Mouse (Mus musculus): Measurements from ENCODE around the gene Tdrd5. TPM values are rescaled to one million over a fixed set of nuclear protein-coding genes. Genes with fewer than 3 reads are reported as not detected.

Tdrd5 gene
- polyA plus RNA-seq, 1 experiment from 2014 or later: 0.41 TPM

- Histone ChIP-seq H3K36me3 (ENCODE audit: control insufficient read depth, insufficient read depth) (no peaks in the 10 kb centered on the region), H3K27ac (ENCODE audit: low read length) (no peak overlapping the region), H3K9me3 (ENCODE audit: control insufficient read depth, low read length) (no peaks in the 10 kb centered on the region), H3K4me3 (replicated peaks; ENCODE audit: low read length) (no peak overlapping the region), H3K27me3 (replicated peaks; ENCODE audit: control insufficient read depth, insufficient read depth, low read length) (no peaks in the 10 kb centered on the region), H3K4me2 (ENCODE audit: low read length) (no peak overlapping the region), H3K4me1 (replicated peaks; ENCODE audit: control insufficient read depth, insufficient read depth, low read length) (no peaks in the 10 kb centered on the region), H3K9ac (replicated peaks; ENCODE audit: low read depth, low read length) (no peak overlapping the region)
- WGBS: 85% methylated on average over 6 of the region's 6 CpGs
- ATAC-seq: no peak
Observed at GRCm38 (mm10) chr1:156231122-156231521, 72.3 kb downstream of the Tdrd5 start.

- Histone ChIP-seq H3K4me2 (ENCODE audit: low read length) (no peak overlapping the region), H3K27me3 (replicated peaks; ENCODE audit: control insufficient read depth, insufficient read depth, low read length) (no peaks in the 10 kb centered on the region), H3K9ac (replicated peaks; ENCODE audit: low read depth, low read length) (no peak overlapping the region), H3K9me3 (ENCODE audit: control insufficient read depth, low read length) (no peaks in the 10 kb centered on the region), H3K4me3 (replicated peaks; ENCODE audit: low read length) (no peak overlapping the region), H3K27ac (ENCODE audit: low read length) (no peak overlapping the region), H3K36me3 (ENCODE audit: control insufficient read depth, insufficient read depth) (no peaks in the 10 kb centered on the region), H3K4me1 (replicated peaks; ENCODE audit: control insufficient read depth, insufficient read depth, low read length) (no peaks in the 10 kb centered on the region)
- peak; percentile 66 for ATAC-seq
- WGBS: 50% methylated on average over 9 of the region's 9 CpGs
Observed at GRCm38 (mm10) chr1:156230339-156231089, 73.0 kb downstream of the Tdrd5 start.

GRCm38 (mm10) chr1:156229448-156229847, 74.0 kb downstream of the Tdrd5 start:
- Histone ChIP-seq H3K9ac (replicated peaks; ENCODE audit: low read depth, low read length) (no peak overlapping the region), H3K9me3 (ENCODE audit: control insufficient read depth, low read length) (no peaks in the 10 kb centered on the region), H3K4me2 (ENCODE audit: low read length) (no peak overlapping the region), H3K27me3 (replicated peaks; ENCODE audit: control insufficient read depth, insufficient read depth, low read length) (no peaks in the 10 kb centered on the region), H3K27ac (ENCODE audit: low read length) (no peak overlapping the region), H3K4me1 (replicated peaks; ENCODE audit: control insufficient read depth, insufficient read depth, low read length) (no peaks in the 10 kb centered on the region), H3K4me3 (replicated peaks; ENCODE audit: low read length) (no peak overlapping the region), H3K36me3 (ENCODE audit: control insufficient read depth, insufficient read depth) (no peaks in the 10 kb centered on the region)
- ATAC-seq: no peak
- 30% methylated on average over 7 of the region's 7 CpGs for WGBS

GRCm38 (mm10) chr1:156228728-156229127, 74.7 kb downstream of the Tdrd5 start:
- H3K27ac ChIP-seq (ENCODE audit: low read length): no peak overlapping the region
- whole genome bisulfite sequencing: 83% methylated on average over 4 of the region's 4 CpGs
- H3K36me3 ChIP-seq (ENCODE audit: control insufficient read depth, insufficient read depth): no peaks in the 10 kb centered on the region
- no peak overlapping the region for H3K4me2 ChIP-seq (ENCODE audit: low read length)
- H3K27me3 ChIP-seq (replicated peaks; ENCODE audit: control insufficient read depth, insufficient read depth, low read length): no peaks in the 10 kb centered on the region
- no peak for ATAC-seq
- no peaks in the 10 kb centered on the region for H3K9me3 ChIP-seq (ENCODE audit: control insufficient read depth, low read length)
- H3K4me1 ChIP-seq (replicated peaks; ENCODE audit: control insufficient read depth, insufficient read depth, low read length): no peaks in the 10 kb centered on the region
- H3K9ac ChIP-seq (replicated peaks; ENCODE audit: low read depth, low read length): no peak overlapping the region
- no peak overlapping the region for H3K4me3 ChIP-seq (replicated peaks; ENCODE audit: low read length)

- no peak overlapping the region for H3K9ac ChIP-seq (replicated peaks; ENCODE audit: low read depth, low read length)
- H3K4me3 ChIP-seq (replicated peaks; ENCODE audit: low read length): no peak overlapping the region
- no peaks in the 10 kb centered on the region for H3K4me1 ChIP-seq (replicated peaks; ENCODE audit: control insufficient read depth, insufficient read depth, low read length)
- no peak for ATAC-seq
- H3K9me3 ChIP-seq (ENCODE audit: control insufficient read depth, low read length): no peaks in the 10 kb centered on the region
- H3K4me2 ChIP-seq (ENCODE audit: low read length): no peak overlapping the region
- H3K27me3 ChIP-seq (replicated peaks; ENCODE audit: control insufficient read depth, insufficient read depth, low read length): no peaks in the 10 kb centered on the region
- no peaks in the 10 kb centered on the region for H3K36me3 ChIP-seq (ENCODE audit: control insufficient read depth, insufficient read depth)
- H3K27ac ChIP-seq (ENCODE audit: low read length): no peak overlapping the region
- 59% methylated on average over 5 of the region's 5 CpGs for WGBS
Observed at GRCm38 (mm10) chr1:156226903-156227302, 76.6 kb downstream of the Tdrd5 start.

- no peaks in the 10 kb centered on the region for H3K9me3 ChIP-seq (ENCODE audit: control insufficient read depth, low read length)
- H3K4me3 ChIP-seq (replicated peaks; ENCODE audit: low read length): no peak overlapping the region
- H3K4me2 ChIP-seq (ENCODE audit: low read length): no peak overlapping the region
- no peaks in the 10 kb centered on the region for H3K27me3 ChIP-seq (replicated peaks; ENCODE audit: control insufficient read depth, insufficient read depth, low read length)
- WGBS: 56% methylated on average over 13 of the region's 13 CpGs
- no peak overlapping the region for H3K27ac ChIP-seq (ENCODE audit: low read length)
- no peak for ATAC-seq
- H3K4me1 ChIP-seq (replicated peaks; ENCODE audit: control insufficient read depth, insufficient read depth, low read length): no peaks in the 10 kb centered on the region
- H3K36me3 ChIP-seq (ENCODE audit: control insufficient read depth, insufficient read depth): no peaks in the 10 kb centered on the region
- no peak overlapping the region for H3K9ac ChIP-seq (replicated peaks; ENCODE audit: low read depth, low read length)
Observed at GRCm38 (mm10) chr1:156222205-156223000, 81.1 kb downstream of the Tdrd5 start.

GRCm38 (mm10) chr1:156221327-156221726, 82.1 kb downstream of the Tdrd5 start:
- 70% methylated on average over 2 of the region's 2 CpGs for WGBS
- no peak for ATAC-seq
- Histone ChIP-seq H3K4me3 (replicated peaks; ENCODE audit: low read length) (no peak overlapping the region), H3K4me2 (ENCODE audit: low read length) (no peak overlapping the region), H3K9ac (replicated peaks; ENCODE audit: low read depth, low read length) (no peak overlapping the region), H3K27me3 (replicated peaks; ENCODE audit: control insufficient read depth, insufficient read depth, low read length) (no peaks in the 10 kb centered on the region), H3K9me3 (ENCODE audit: control insufficient read depth, low read length) (no peaks in the 10 kb centered on the region), H3K27ac (ENCODE audit: low read length) (no peak overlapping the region), H3K36me3 (ENCODE audit: control insufficient read depth, insufficient read depth) (no peaks in the 10 kb centered on the region), H3K4me1 (replicated peaks; ENCODE audit: control insufficient read depth, insufficient read depth, low read length) (no peaks in the 10 kb centered on the region)

GRCm38 (mm10) chr1:156218573-156218972, 84.9 kb downstream of the Tdrd5 start:
- H3K36me3 ChIP-seq (ENCODE audit: control insufficient read depth, insufficient read depth): no peaks in the 10 kb centered on the region
- 88% methylated on average over 2 of the region's 2 CpGs for WGBS

GRCm38 (mm10) chr1:156217941-156218340, 85.5 kb downstream of the Tdrd5 start:
- Histone ChIP-seq H3K9me3 (ENCODE audit: control insufficient read depth, low read length) (no peaks in the 10 kb centered on the region), H3K4me3 (replicated peaks; ENCODE audit: low read length) (no peak overlapping the region), H3K4me2 (ENCODE audit: low read length) (no peak overlapping the region), H3K27me3 (replicated peaks; ENCODE audit: control insufficient read depth, insufficient read depth, low read length) (no peaks in the 10 kb centered on the region), H3K27ac (ENCODE audit: low read length) (no peak overlapping the region), H3K9ac (replicated peaks; ENCODE audit: low read depth, low read length) (no peak overlapping the region), H3K36me3 (ENCODE audit: control insufficient read depth, insufficient read depth) (no peaks in the 10 kb centered on the region), H3K4me1 (replicated peaks; ENCODE audit: control insufficient read depth, insufficient read depth, low read length) (no peaks in the 10 kb centered on the region)
- 85% methylated on average over 8 of the region's 8 CpGs for WGBS
- no peak for ATAC-seq

More at GRCm38 (mm10) chr1:156218573-156218972, 84.9 kb downstream of the Tdrd5 start:
- Histone ChIP-seq H3K4me3 (replicated peaks; ENCODE audit: low read length) (no peak overlapping the region), H3K27ac (ENCODE audit: low read length) (no peak overlapping the region), H3K9ac (replicated peaks; ENCODE audit: low read depth, low read length) (no peak overlapping the region), H3K4me2 (ENCODE audit: low read length) (no peak overlapping the region), H3K27me3 (replicated peaks; ENCODE audit: control insufficient read depth, insufficient read depth, low read length) (no peaks in the 10 kb centered on the region), H3K9me3 (ENCODE audit: control insufficient read depth, low read length) (no peaks in the 10 kb centered on the region), H3K4me1 (replicated peaks; ENCODE audit: control insufficient read depth, insufficient read depth, low read length) (no peaks in the 10 kb centered on the region)
- no peak for ATAC-seq

Measured in forebrain, embryonic 16.5 days (tissue).